Mouse (Mus musculus) 416B (cell line): ENCODE data around the gene Svs3a.
"Not testable (repeated sequence)": the region's sequence is repeated elsewhere in the genome, so short reads cannot be mapped to it uniquely, and the experiment has no call there.

Experiments
- DNase-seq: peaks from one replicate; pipeline ENCODE4 v3.0.0; 2011; ENCODE audit warnings: low read depth

The Svs3a gene

DNA sequence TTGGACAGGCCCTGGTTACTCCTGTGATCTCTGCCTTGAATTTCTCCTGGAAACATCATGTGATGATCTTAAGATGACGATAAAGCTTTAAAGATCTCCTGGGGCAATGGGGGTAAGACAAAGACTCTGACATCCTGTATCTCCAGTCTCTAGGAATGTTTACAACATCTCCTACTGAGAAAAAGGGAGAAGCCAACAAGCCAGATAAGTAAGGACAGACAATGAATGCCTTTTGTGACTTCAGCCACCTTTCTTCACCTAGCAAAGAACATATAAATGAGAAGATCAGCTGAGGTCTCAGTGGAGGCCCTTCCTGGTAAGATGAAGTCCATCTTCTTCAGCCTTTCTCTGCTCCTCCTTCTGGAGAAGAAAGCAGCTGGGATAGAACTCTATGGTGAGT lies at the start of gene Svs3a:
Gene Svs3a, plus strand, starts transcription at position 301 of the 400 bp plus-strand sequence.
- not testable (repeated sequence) for DNase-seq

- not testable (repeated sequence) for DNase-seq
These were observed 32.5 kb upstream of the Svs3a start, which contains the start of gene Svs3b for GRCm38 (mm10) chr2:164256540-164256939. Svs3b (minus strand) TSS chr2:164256640.

DNA sequence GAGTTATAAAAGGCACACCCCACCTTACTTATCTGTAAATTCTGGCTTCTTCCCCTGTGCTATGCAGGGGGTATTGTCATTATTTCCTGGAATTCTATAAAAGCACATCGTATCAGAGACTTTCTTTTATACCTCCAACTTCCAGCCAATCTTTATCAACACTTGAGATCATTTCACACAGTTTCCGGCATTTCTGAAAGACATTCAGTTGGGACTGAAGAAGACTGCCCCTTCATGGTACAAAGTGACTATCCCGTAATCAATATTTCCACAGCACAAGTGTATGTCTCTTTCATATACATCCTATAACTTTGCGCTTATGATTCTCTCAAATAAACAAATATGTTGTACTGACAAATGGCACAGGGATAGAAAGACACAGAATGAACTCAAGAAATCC lies 10.7 kb upstream of the Svs3a start, which contains the start of gene Svs4:
Gene Svs4, minus strand, starts transcription at position 101 of the 400 bp plus-strand sequence.
- DNase-seq = no peak

- DNase-seq = no peak
These were observed 23.5 kb downstream of the Svs3a start for GRCm38 (mm10) chr2:164312599-164312998.

- not testable (repeated sequence) for DNase-seq
These were observed 26.4 kb downstream of the Svs3a start for GRCm38 (mm10) chr2:164315460-164315859.

DNA sequence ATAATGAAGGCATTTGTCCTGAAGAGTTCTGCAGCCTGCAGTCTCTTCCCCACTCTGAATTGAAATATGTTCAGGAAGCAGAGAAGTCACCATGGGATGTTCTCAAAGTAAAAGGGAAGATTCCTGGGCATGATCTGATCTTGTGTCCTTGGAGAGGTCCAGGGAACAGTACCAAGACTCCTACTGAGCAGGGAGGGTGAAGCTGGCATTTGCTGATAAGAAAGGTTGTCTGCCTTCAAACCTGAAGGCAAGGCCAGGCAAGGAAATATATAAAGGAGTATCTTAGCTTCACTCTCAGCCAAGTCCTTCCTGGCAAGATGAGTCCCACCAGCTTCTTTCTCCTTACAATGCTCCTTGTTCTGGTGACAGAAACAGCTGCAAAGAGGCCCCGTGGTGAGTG lies 27.4 kb downstream of the Svs3a start, which contains the start of gene Svs6:
Gene Svs6, plus strand, starts transcription at position 301 of the 400 bp plus-strand sequence.
- not testable (repeated sequence) for DNase-seq

- DNase-seq = no peak
These were observed 31.9 kb downstream of the Svs3a start for GRCm38 (mm10) chr2:164320983-164321382.

- DNase-seq = not testable (repeated sequence)
These were observed 43.4 kb downstream of the Svs3a start, which contains the start of gene Svs5 for GRCm38 (mm10) chr2:164332440-164332839. Svs5 (plus strand) TSS chr2:164332740.
